In genomic region chr10:67927718-67928455, GRCm38 (mm10) we compare ENCODE assay signal across 23 mouse cellular contexts. TPM values are rescaled to one million over a fixed set of nuclear protein-coding genes. Genes with fewer than 3 reads are reported as not detected.
DNase-seq lines count a peak whose midpoint lies in the region; TF ChIP-seq lines count a peak whose summit lies in the region.
"Had no signal": no experiment of that assay in that cellular context is flagged by ENCODE, and none has a peak within 500 bp of the region (broad histone marks: within the 10 kb centered on the region; RNA-seq: fewer than 3 reads in every experiment).

No protein-coding gene starts in this region.

- peak overlapping the region; percentile 67 for H3K27ac ChIP-seq in left cerebral cortex, adult 2 months
- H3K27ac ChIP-seq in cortical plate, adult 2 months (ENCODE audit: insufficient read depth, low read length) = peak overlapping the region; percentile 75
- H3K27ac ChIP-seq: forebrain, embryonic 13.5 days; hindbrain, embryonic 12.5 days; kidney, postnatal 0 days; liver, embryonic 15.5 days; lung, embryonic 15.5 days; stomach, embryonic 15.5 days had no signal

- DNase-seq in embryo, embryonic 10.5 days (ENCODE audit: low spot score) = peak; percentile 9
- no peak for DNase-seq in embryo, embryonic 9.5 days (ENCODE audit: extremely low spot score)
- DNase-seq in heart, adult 11 months = peak; percentile 23
- DNase-seq in heart, postnatal 14 days = no peak
- no peak for DNase-seq in left cerebral cortex, adult 2 months (ENCODE audit: extremely low spot score in 1 of 2, low spot score in 2 of 2)
- DNase-seq in left cerebral cortex, adult 18-20 months (ENCODE audit: low spot score in 2 of 2) = no peak
- DNase-seq in spleen, adult 12 weeks (ENCODE audit: low spot score) = no peak
- DNase-seq: adrenal gland, postnatal 10 days; cerebellum, adult 18-20 months; cerebellum, postnatal 14 days; kidney, adult 8-10 months; kidney, postnatal 4 days; liver had no signal

- no peak for TF ChIP-seq CTCF in left cerebral cortex, adult 2 months (IDR thresholded peaks at IDR 0.05)
- TF ChIP-seq CTCF in cortical plate, adult 2 months (IDR thresholded peaks at IDR 0.05; ENCODE audit: extremely low read depth, insufficient read depth, low read length) = no peak

- H3K4me3 ChIP-seq in left cerebral cortex, adult 2 months = no peak overlapping the region
- no peak overlapping the region for H3K4me3 ChIP-seq in cortical plate, adult 2 months (ENCODE audit: insufficient read depth, low read length)
- H3K4me3 ChIP-seq: forebrain, embryonic 13.5 days; hindbrain, embryonic 12.5 days; liver, embryonic 15.5 days; lung, embryonic 15.5 days; stomach, embryonic 15.5 days had no signal

- intact Hi-C loops in heart, postnatal 14 days (cut with DNase I) = no loop called here
- intact Hi-C loops in left cerebral cortex, adult 2 months (cut with DNase I) = no loop called here

- no peak for TF ChIP-seq POLR2A in cortical plate, adult 2 months (IDR thresholded peaks at IDR 0.05; ENCODE audit: extremely low read depth, insufficient read depth, low read length)

- H3K4me1 ChIP-seq in cortical plate, adult 2 months (ENCODE audit: control insufficient read depth, insufficient read depth, low read length) = no peaks in the 10 kb centered on the region
- H3K4me1 ChIP-seq: forebrain, embryonic 13.5 days; hindbrain, embryonic 12.5 days; liver, embryonic 15.5 days; lung, embryonic 15.5 days; stomach, embryonic 15.5 days had no signal

RNA-seq across cellular contexts. Expression of gene Zfp365, which starts 15.4 kb away (rescaled TPM):
- total RNA-seq in heart, postnatal 14 days (2021) = under 1 TPM; 0.61 to 0.72 TPM
- total RNA-seq in left cerebral cortex, adult 2 months (2021) = 100 to 1,000 TPM; 456 to 474 TPM
- 100 to 1,000 TPM; 431 to 445 TPM for total RNA-seq in left cerebral cortex, adult 18-20 months (2021)
- 315 and 333 TPM in 2 replicates for polyA plus RNA-seq in cortical plate, adult 2 months (2012; rRNA removed)
- total RNA-seq: megakaryocyte progenitor cell, adult 5-6 weeks had no signal
- polyA plus RNA-seq: G1E had no signal

RNA-seq across cellular contexts. Expression of gene Rtkn2, which starts 51.5 kb away (rescaled TPM):
- total RNA-seq in heart, postnatal 14 days (2021) = 1 to 10 TPM in 1 of 2 experiments, under 1 TPM in 1; 0.45 to 1.1 TPM
- 1 to 10 TPM; 4.0 to 5.3 TPM for total RNA-seq in left cerebral cortex, adult 2 months (2021)
- 1 to 10 TPM; 4.1 to 4.8 TPM for total RNA-seq in left cerebral cortex, adult 18-20 months (2021)
- polyA plus RNA-seq in cortical plate, adult 2 months (2012; rRNA removed) = 1.4 and 1.8 TPM in 2 replicates
- total RNA-seq: neutrophil, adult 5-6 weeks had no signal
- polyA plus RNA-seq: G1E had no signal

Comparison
In these comparisons a context has a peak if more than half of its experiments do, and no peak if none do; other contexts are left out.
1. DNase-seq: peak in embryo, embryonic 10.5 days (single experiment) and heart, adult 11 months (single experiment); none in embryo, embryonic 9.5 days (single experiment), heart, postnatal 14 days (0 of 2), left cerebral cortex, adult 2 months (0 of 2), left cerebral cortex, adult 18-20 months (0 of 2) and spleen, adult 12 weeks (single experiment).
2. RNA of gene Zfp365, which starts 15.4 kb away (total RNA-seq): 456 to 474 TPM in left cerebral cortex, adult 2 months and 431 to 445 TPM in left cerebral cortex, adult 18-20 months; 0.61 to 0.72 TPM in heart, postnatal 14 days; every median in the first group is over 100 times any median in the second.